Mouse (Mus musculus) adrenal gland, postnatal 36 days (tissue): ENCODE measurements around the gene Vmn1r55. TPM values are rescaled to one million over a fixed set of nuclear protein-coding genes. Genes with fewer than 3 reads are reported as not detected.
"Not testable (repeated sequence)": the region's sequence is repeated elsewhere in the genome, so short reads cannot be mapped to it uniquely, and the experiment has no call there.

ENCODE experiments used
- DNase-seq, 2 experiments: peaks; one replicate each; pipeline ENCODE4 v3.0.0; 2021; ENCODE audit warnings: mixed read lengths in 1 of 2
- microRNA-seq: library from miRNA; unstranded; fragments of <30 nt; microRNA quantifications from one replicate; pipeline ENCODE4 v1.2.0, GENCODE M21; 2021
- total RNA-seq, 2 experiments: library from RNA; stranded (reverse); gene quantifications; 2 replicates each; pipeline ENCODE4 v1.2.3; 2021

Gene Vmn1r55
- total RNA-seq, 2 experiments from 2014 or later, result not detected

DNA sequence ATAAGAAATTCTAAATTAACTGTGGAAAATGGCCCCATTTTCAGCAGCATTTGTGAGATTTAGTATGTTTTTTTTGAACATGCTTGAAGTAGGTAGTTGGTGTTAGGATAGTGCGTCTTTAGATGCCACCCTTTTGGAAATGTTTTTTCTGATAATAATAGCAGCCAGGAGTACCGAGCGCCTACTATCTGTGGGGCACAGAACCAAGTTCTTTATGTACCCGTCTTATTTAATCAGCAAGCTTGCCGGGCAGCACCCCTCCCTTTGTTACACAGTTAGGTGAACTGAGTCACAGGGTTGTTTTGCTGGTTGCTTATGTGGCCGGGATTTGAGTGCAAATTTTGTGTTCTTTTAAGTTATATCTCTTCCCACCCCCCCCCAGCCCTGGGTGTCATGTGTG lies 68.2 kb downstream of the Vmn1r55 start:
- DNase-seq, result no peak

DNA sequence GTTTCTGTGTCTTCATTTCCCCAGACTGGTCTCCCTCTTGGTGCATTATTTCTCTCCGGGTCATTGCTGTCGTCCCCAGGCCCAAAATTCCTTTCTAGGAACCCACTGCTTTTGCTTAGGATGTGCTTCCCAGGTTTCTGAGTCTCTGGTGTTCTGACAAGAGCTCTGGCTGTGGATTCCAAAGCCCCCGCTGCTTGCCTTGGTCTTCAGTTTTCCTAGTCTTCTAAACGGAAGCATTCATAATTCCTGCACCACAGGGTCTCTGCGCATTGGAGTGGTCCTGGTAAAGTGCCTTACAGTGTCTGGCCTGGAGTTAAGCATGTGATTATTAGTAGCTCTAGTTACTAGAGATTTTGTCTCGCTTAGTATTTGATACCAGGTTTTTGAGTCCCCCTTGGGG lies 68.7 kb downstream of the Vmn1r55 start:
- no peak for DNase-seq

DNA sequence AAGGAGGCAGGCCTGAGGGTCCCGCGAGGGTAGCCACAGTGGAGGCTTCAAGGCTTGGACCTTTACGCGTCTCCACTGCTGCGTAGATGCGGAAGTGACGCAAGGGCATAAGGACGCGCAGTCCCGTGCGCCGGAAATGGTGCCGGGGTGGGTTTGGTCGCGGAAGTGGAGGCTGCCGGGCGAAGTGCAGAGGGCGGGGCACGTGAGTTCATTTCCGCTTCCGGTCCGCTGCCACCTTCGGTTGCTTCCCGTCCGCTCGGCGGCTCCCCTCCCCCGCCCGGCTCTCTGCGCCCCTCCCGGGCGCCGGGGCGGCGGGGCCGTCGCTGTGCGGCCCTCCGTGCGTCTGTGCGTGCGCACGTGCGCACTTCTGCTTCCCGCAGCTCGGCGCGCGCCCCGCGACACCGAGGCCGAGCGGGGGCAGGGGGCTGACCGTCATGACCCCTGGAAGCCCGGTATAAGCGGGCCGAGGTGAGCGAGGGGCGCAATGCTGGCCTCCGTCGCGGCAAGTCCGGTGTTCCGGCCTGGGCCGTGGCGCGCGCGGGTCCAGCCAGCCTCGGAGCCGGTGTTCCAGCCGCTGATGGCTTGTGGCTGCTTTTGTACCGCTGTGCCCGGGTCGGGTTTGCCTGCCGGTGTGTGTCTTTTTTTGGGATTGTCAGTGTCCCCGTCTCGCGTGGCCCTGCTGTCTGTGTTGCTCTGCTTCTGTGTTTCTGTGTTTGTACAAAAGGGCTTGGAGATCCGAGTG lies 69.3 kb downstream of the Vmn1r55 start, which contains the start of gene Epn1:
TSS of gene Epn1 (plus strand) at position 226 of the 742 bp plus-strand sequence.
- DNase-seq, result peak; percentile 98 to 99

DNA sequence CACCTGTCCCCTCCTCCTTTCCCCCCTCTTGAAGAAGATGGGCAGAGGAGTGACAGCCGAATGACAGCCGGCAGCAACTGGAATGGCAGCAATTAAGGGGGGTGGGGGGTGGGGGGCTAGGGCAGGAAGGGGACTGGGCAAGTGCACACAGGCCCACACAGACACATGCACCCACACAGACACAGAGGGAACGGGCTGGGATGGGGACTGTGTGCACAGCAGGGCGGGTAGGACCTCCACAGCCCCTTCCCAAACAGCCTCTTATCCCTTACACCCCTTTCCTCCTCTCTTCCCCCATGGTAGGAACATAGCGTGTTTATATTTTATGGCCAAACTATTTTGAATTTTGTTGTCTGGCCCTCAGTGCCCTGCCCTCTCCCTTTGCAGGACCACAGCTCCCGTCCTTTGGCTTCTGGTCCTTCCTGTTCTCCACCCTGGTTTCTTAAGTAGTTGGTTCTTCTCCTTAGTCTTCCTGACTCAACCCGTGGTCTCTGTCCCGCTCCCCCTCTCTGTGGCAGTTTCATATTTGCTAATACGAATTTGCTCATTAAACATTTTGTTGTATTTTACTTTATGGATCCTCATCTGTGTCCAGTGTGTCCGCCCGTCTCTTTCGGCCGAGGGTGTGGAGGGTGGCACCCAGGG lies 70.0 kb downstream of the Vmn1r55 start:
- DNase-seq, result not testable (repeated sequence)

Small RNA genes within 50 kb of the gene (microRNA-seq; reads per million reads assigned to microRNA genes)
- gene Gm26217, result not detected

Other genes starting within 250 kb of the Vmn1r55 start
- gene Gm36210, start 243.2 kb downstream of the Vmn1r55 start, total RNA-seq, result not detected
- 10 to 100 TPM; 13.7 to 15.5 TPM for gene Zfp628, start 234.5 kb downstream of the Vmn1r55 start, total RNA-seq
- 10 to 100 TPM in 1 of 2 experiments, 1 to 10 TPM in 1; 7.1 to 11.5 TPM for gene Nat14, start 227.6 kb downstream of the Vmn1r55 start, total RNA-seq
- gene Ssc5d, start 223.9 kb downstream of the Vmn1r55 start, total RNA-seq, result 1 to 10 TPM; 1.7 to 2.7 TPM
- under 1 TPM; 0.36 to 0.89 TPM for gene Sbk2, start 185.3 kb downstream of the Vmn1r55 start, total RNA-seq
- gene Sbk3, start 178.5 kb downstream of the Vmn1r55 start, total RNA-seq, result under 1 TPM; 0.23 to 0.50 TPM
- 10 to 100 TPM; 16.5 to 16.8 TPM for gene Zfp579, start 153.5 kb downstream of the Vmn1r55 start, total RNA-seq
- 10 to 100 TPM in 1 of 2 experiments, 1 to 10 TPM in 1; 8.7 to 14.0 TPM for gene Zfp524, start 135.3 kb downstream of the Vmn1r55 start, total RNA-seq
- 10 to 100 TPM; 23.5 to 31.5 TPM for gene Fiz1, start 135.0 kb downstream of the Vmn1r55 start, total RNA-seq
- gene Gm44973, start 134.2 kb downstream of the Vmn1r55 start, total RNA-seq, result not detected
- gene Zfp865, start 129.3 kb downstream of the Vmn1r55 start, total RNA-seq, result 10 to 100 TPM; 22.1 to 24.1 TPM
- 1 to 10 TPM in 1 of 2 experiments, under 1 TPM in 1; 0.96 to 1.4 TPM for gene Ccdc106, start 129.1 kb downstream of the Vmn1r55 start, total RNA-seq
- not detected for gene 4632433K11Rik, start 115.6 kb downstream of the Vmn1r55 start, total RNA-seq
- 1 to 10 TPM; 3.8 to 4.5 TPM for gene Zfp784, start 111.2 kb downstream of the Vmn1r55 start, total RNA-seq
- 1 to 10 TPM; 6.4 to 9.3 TPM for gene Zfp580, start 98.1 kb downstream of the Vmn1r55 start, total RNA-seq
- gene U2af2, start 87.5 kb downstream of the Vmn1r55 start, total RNA-seq, result 100 to 1,000 TPM; 143 to 180 TPM
- gene Epn1, start 69.4 kb downstream of the Vmn1r55 start, total RNA-seq, result 100 to 1,000 TPM; 146 to 155 TPM
- gene Rfpl4, start 32.7 kb downstream of the Vmn1r55 start, total RNA-seq, result under 1 TPM in 1 of 2 experiments, not detected in 1; 0.56 TPM
- gene Rasl2-9, start 23.7 kb downstream of the Vmn1r55 start, total RNA-seq, result 1 to 10 TPM; 1.3 to 1.4 TPM
- not detected for gene Vmn1r56, start 47.1 kb upstream of the Vmn1r55 start, total RNA-seq
- not detected for gene Vmn1r57, start 68.8 kb upstream of the Vmn1r55 start, total RNA-seq
- gene Gm5065, start 200.9 kb upstream of the Vmn1r55 start, total RNA-seq, result not detected
- not detected for gene Nlrp2, start 201.4 kb upstream of the Vmn1r55 start, total RNA-seq